Mouse (Mus musculus) kidney, adult 2 months (tissue): ENCODE data around the gene Amer2.

ENCODE experiments used
- CTCF ChIP-seq: fragments of 200-500 bp; conservative IDR thresholded peaks from 2 replicates; pipeline ENCODE4 v1.5.1; 2011; ENCODE audit warnings: low read depth, mild to moderate bottlenecking, control low read depth, low read length, moderate library complexity, mixed read lengths; ENCODE audit not compliant: insufficient read depth, insufficient read length
- POLR2A ChIP-seq: fragments of 200-500 bp; IDR thresholded peaks from one replicate; pipeline ENCODE4 v1.6.1; 2011; ENCODE audit warnings: low read depth, low read length, control low read depth

- TF ChIP-seq POLR2A (no peak), CTCF (no peak)
Observed at GRCm38 (mm10) chr14:60381671-60382070, 8.6 kb downstream of the Amer2 start.
